ENCODE assay signal across 21 mouse cellular contexts in the genomic region with DNA sequence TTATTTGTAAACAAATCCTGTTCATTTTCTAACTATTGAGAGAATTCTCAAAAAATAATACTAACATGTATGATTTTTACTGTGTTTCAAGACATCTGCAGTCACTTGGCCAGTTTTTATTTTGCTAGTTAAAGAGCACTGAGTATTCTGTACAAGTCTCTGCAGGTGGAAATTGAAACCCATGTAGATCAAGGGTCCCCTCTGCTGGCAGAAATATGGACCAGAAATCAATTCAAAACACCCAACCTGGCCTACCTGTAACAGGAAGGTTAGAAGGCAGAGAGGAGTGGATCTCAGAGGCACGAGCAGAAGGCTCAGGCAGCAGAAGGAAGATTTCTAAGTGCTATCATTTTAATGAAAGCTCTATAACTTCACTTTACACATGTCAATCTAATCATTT.
DNase-seq lines count a peak whose midpoint lies in the region; ATAC-seq and TF ChIP-seq lines count a peak whose summit lies in the region.
"Had no signal": no experiment of that assay in that cellular context is flagged by ENCODE, and none has a peak within 500 bp of the region (broad histone marks: within the 10 kb centered on the region; RNA-seq: fewer than 3 reads in every experiment).

No protein-coding gene starts in this region.

- no peak for TF ChIP-seq EP300 in lung, postnatal 0 days (IDR thresholded peaks at IDR 0.05)
- no peak for TF ChIP-seq EP300 in stomach, postnatal 0 days (optimal IDR thresholded peaks at IDR 0.05)

- TF ChIP-seq CTCF in hindbrain, postnatal 0 days (IDR thresholded peaks at IDR 0.05; ENCODE audit: low read depth): peak; percentile 52
- peak; percentile 4; the same call in 1 of the 2 replicates for TF ChIP-seq CTCF in lung, postnatal 0 days (IDR thresholded peaks at IDR 0.05)
- peak; percentile 44 for TF ChIP-seq CTCF in stomach, postnatal 0 days (IDR thresholded peaks at IDR 0.05; ENCODE audit: low read depth)

- H3K4me2 ChIP-seq in hindbrain, postnatal 0 days (ENCODE audit: low read depth, low read length): no peak overlapping the region
- H3K4me2 ChIP-seq in hindbrain, embryonic 13.5 days: no peak overlapping the region
- no peak overlapping the region for H3K4me2 ChIP-seq in lung, postnatal 0 days (replicated peaks; ENCODE audit: low read depth, low read length)
- no peak overlapping the region for H3K4me2 ChIP-seq in stomach, postnatal 0 days (replicated peaks; ENCODE audit: low read depth)
- H3K4me2 ChIP-seq: forebrain, embryonic 12.5 days; kidney, embryonic 15.5 days; liver, embryonic 11.5 days; midbrain, embryonic 11.5 days; neural tube, embryonic 13.5 days had no signal

- WGBS in hindbrain, postnatal 0 days: 53% methylated on average over 1 of the region's 1 CpGs
- WGBS in hindbrain, embryonic 13.5 days: 77% methylated on average over 1 of the region's 1 CpGs
- WGBS in lung, postnatal 0 days: 32% methylated on average over 1 of the region's 1 CpGs
- WGBS in stomach, postnatal 0 days: 50% methylated on average over 1 of the region's 1 CpGs

- no peak overlapping the region for H3K27ac ChIP-seq in hindbrain, postnatal 0 days
- H3K27ac ChIP-seq in hindbrain, embryonic 13.5 days: no peak overlapping the region
- H3K27ac ChIP-seq in lung, postnatal 0 days (ENCODE audit: low read length): no peak overlapping the region
- H3K27ac ChIP-seq in stomach, postnatal 0 days (replicated peaks): no peak overlapping the region
- H3K27ac ChIP-seq: forebrain, embryonic 12.5 days; kidney, embryonic 15.5 days; macrophage; neural tube, embryonic 13.5 days had no signal

- ATAC-seq in hindbrain, postnatal 0 days: no peak
- ATAC-seq in hindbrain, embryonic 13.5 days (ENCODE audit: low FRiP score): no peak
- ATAC-seq in lung, postnatal 0 days: no peak
- ATAC-seq in stomach, postnatal 0 days (ENCODE audit: low FRiP score, low TSS enrichment): no peak
- ATAC-seq: CD4-positive, CD25-positive, alpha-beta regulatory T cell, adult 4 months had no signal

- H3K9ac ChIP-seq in hindbrain, postnatal 0 days (replicated peaks; ENCODE audit: low read length): no peak overlapping the region
- no peak overlapping the region for H3K9ac ChIP-seq in hindbrain, embryonic 13.5 days
- H3K9ac ChIP-seq in lung, postnatal 0 days (replicated peaks; ENCODE audit: low read depth): no peak overlapping the region
- H3K9ac ChIP-seq in stomach, postnatal 0 days (ENCODE audit: low read length): no peak overlapping the region
- H3K9ac ChIP-seq: forebrain, embryonic 12.5 days; kidney, embryonic 15.5 days; neural tube, embryonic 13.5 days had no signal

- no peaks in the 10 kb centered on the region for H3K4me1 ChIP-seq in hindbrain, postnatal 0 days (ENCODE audit: insufficient read depth, low read length)
- H3K4me1 ChIP-seq in hindbrain, embryonic 13.5 days (replicated peaks): no peaks in the 10 kb centered on the region
- H3K4me1 ChIP-seq in lung, postnatal 0 days (ENCODE audit: insufficient read depth, low read depth, low read length): no peaks in the 10 kb centered on the region
- H3K4me1 ChIP-seq in stomach, postnatal 0 days (replicated peaks; ENCODE audit: control insufficient read depth, insufficient read depth): no peaks in the 10 kb centered on the region
- H3K4me1 ChIP-seq: forebrain, embryonic 12.5 days; kidney, embryonic 15.5 days; neural tube, embryonic 13.5 days had no signal

- DNase-seq in cerebellum, postnatal 10 days: peak; percentile 51 to 53
- DNase-seq in cerebellum, adult 11 months: no peak
- peak; percentile 62 for DNase-seq in hindbrain, postnatal 0 days (ENCODE audit: low spot score)
- DNase-seq in lung, postnatal 0 days (ENCODE audit: low spot score): no peak
- DNase-seq in lung, postnatal 14 days: no peak
- DNase-seq in stomach, postnatal 0 days (ENCODE audit: low spot score): no peak
- DNase-seq in heart, adult 9 months (ENCODE audit: low spot score in 2 of 2): no peak
- DNase-seq: cerebellum, adult 9-10 months; gastrocnemius, postnatal 25 days; layer of hippocampus, postnatal 36 days; right cerebral cortex, adult 18-20 months; thymus, postnatal 25 days had no signal

- H3K36me3 ChIP-seq in hindbrain, postnatal 0 days (ENCODE audit: insufficient read depth, low read length): no peaks in the 10 kb centered on the region
- no peaks in the 10 kb centered on the region for H3K36me3 ChIP-seq in hindbrain, embryonic 13.5 days
- H3K36me3 ChIP-seq in lung, postnatal 0 days (ENCODE audit: insufficient read depth, low read length): no peaks in the 10 kb centered on the region
- H3K36me3 ChIP-seq in stomach, postnatal 0 days (ENCODE audit: control insufficient read depth, insufficient read depth, low read length): no peaks in the 10 kb centered on the region
- H3K36me3 ChIP-seq: forebrain, embryonic 12.5 days; G1E; kidney, embryonic 15.5 days; neural tube, embryonic 13.5 days had no signal

- no peaks in the 10 kb centered on the region for H3K27me3 ChIP-seq in hindbrain, postnatal 0 days (ENCODE audit: insufficient read depth, low read length)
- H3K27me3 ChIP-seq in hindbrain, embryonic 13.5 days: no peaks in the 10 kb centered on the region
- no peaks in the 10 kb centered on the region for H3K27me3 ChIP-seq in lung, postnatal 0 days (replicated peaks; ENCODE audit: insufficient read depth, low read length)
- H3K27me3 ChIP-seq in stomach, postnatal 0 days (ENCODE audit: control insufficient read depth, insufficient read depth, low read length): no peaks in the 10 kb centered on the region
- H3K27me3 ChIP-seq: forebrain, embryonic 12.5 days; kidney, embryonic 15.5 days; neural tube, embryonic 13.5 days had no signal

- no peaks in the 10 kb centered on the region for H3K9me3 ChIP-seq in hindbrain, postnatal 0 days (ENCODE audit: low read length)
- H3K9me3 ChIP-seq in hindbrain, embryonic 13.5 days: no peaks in the 10 kb centered on the region
- no peaks in the 10 kb centered on the region for H3K9me3 ChIP-seq in lung, postnatal 0 days (ENCODE audit: low read length)
- no peaks in the 10 kb centered on the region for H3K9me3 ChIP-seq in stomach, postnatal 0 days (ENCODE audit: control insufficient read depth, low read length)
- H3K9me3 ChIP-seq: forebrain, embryonic 12.5 days; G1E; kidney, embryonic 15.5 days; neural tube, embryonic 13.5 days had no signal

- no peak overlapping the region for H3K4me3 ChIP-seq in hindbrain, postnatal 0 days (ENCODE audit: low read length)
- H3K4me3 ChIP-seq in hindbrain, embryonic 13.5 days: no peak overlapping the region
- no peak overlapping the region for H3K4me3 ChIP-seq in lung, postnatal 0 days (ENCODE audit: low read depth, low read length)
- no peak overlapping the region for H3K4me3 ChIP-seq in stomach, postnatal 0 days (ENCODE audit: low read depth, low read length)
- H3K4me3 ChIP-seq: forebrain, embryonic 12.5 days; kidney, embryonic 15.5 days; neural tube, embryonic 13.5 days had no signal

Comparison
In these comparisons a context has a peak if more than half of its experiments do, and no peak if none do; other contexts are left out.
1. DNase-seq: peak in cerebellum, postnatal 10 days (2 of 2) and hindbrain, postnatal 0 days (single experiment); none in cerebellum, adult 11 months (single experiment), lung, postnatal 0 days (single experiment), lung, postnatal 14 days (single experiment), stomach, postnatal 0 days (single experiment) and heart, adult 9 months (0 of 2).
2. Peak in every context shown above with its lines, with median percentiles within 50 percentile points of each other: CTCF ChIP-seq.